Mouse (Mus musculus) testis, adult 2 months (tissue): ENCODE measurements at regions not wholly inside any gene's neighbourhood (a gene's known extent, or its start where the extent isn't known, plus 50 kb on each side); places are given as distances from the start of the nearest gene placed in this dataset.

Experiments used
- CTCF ChIP-seq: fragments of 200-500 bp; IDR thresholded peaks from 2 replicates; pipeline ENCODE4 v1.5.1; 2012; ENCODE audit warnings: low read depth, mild to moderate bottlenecking, inconsistent platforms, low read length, moderate library complexity; ENCODE audit not compliant: control insufficient read depth, insufficient read depth, insufficient replicate concordance
- POLR2A ChIP-seq: fragments of 200-500 bp; IDR thresholded peaks from 2 replicates; pipeline ENCODE4 v1.6.1; 2012; ENCODE audit warnings: low read depth, mild to moderate bottlenecking, inconsistent platforms, low read length, moderate library complexity; ENCODE audit not compliant: control insufficient read depth

DNA sequence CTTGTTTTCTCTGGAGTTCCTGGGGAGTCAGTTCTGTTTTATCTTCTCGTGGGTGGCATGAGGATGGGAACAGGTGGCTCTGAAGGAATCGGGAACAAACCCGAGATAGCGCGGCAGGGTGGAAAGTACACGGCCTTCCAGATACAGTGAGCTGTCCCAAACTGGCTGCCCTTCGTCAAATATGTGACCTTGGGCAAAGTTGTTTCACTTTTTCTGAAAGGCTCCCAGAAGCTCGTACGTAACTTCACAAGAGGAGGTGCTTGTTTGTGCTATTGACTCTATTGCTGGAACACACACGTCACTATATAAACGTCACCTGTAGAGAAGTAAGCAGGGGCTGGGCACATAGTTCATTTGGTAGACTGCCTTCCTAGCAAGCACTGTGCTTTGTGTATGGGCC, 49.9 kb upstream of the Gm2310 start:
- no peak for TF ChIP-seq POLR2A
- TF ChIP-seq CTCF, result no peak
